Mouse (Mus musculus) kidney, postnatal 36 days (tissue): Measurements from ENCODE around the gene Foxp1.

Experiments used
- DNase-seq, 2 experiments: peaks; one replicate each; pipeline ENCODE4 v3.0.0; 2021 to 2022; ENCODE audit warnings: mixed read lengths in 2 of 2

Gene Foxp1

GRCm38 (mm10) chr6:99251924-99252323 is 270.6 kb downstream of the Foxp1 start:
- DNase-seq = no peak

- no peak for DNase-seq
Measured at GRCm38 (mm10) chr6:99251222-99251621, 271.3 kb downstream of the Foxp1 start.

- no peak for DNase-seq
Measured at GRCm38 (mm10) chr6:99249496-99250030, 273.0 kb downstream of the Foxp1 start.

- no peak for DNase-seq
Measured at GRCm38 (mm10) chr6:99248396-99248795, 274.1 kb downstream of the Foxp1 start.

GRCm38 (mm10) chr6:99241625-99242395 is 280.7 kb downstream of the Foxp1 start:
- no peak for DNase-seq

- no peak for DNase-seq
Measured at GRCm38 (mm10) chr6:99240764-99241163, 281.8 kb downstream of the Foxp1 start.

GRCm38 (mm10) chr6:99235588-99235987 is 286.9 kb downstream of the Foxp1 start:
- no peak for DNase-seq

GRCm38 (mm10) chr6:99233411-99233810 is 289.1 kb downstream of the Foxp1 start:
- DNase-seq = no peak

GRCm38 (mm10) chr6:99228336-99228870 is 294.1 kb downstream of the Foxp1 start:
- DNase-seq = no peak

GRCm38 (mm10) chr6:99221147-99221546 is 301.4 kb downstream of the Foxp1 start:
- no peak for DNase-seq

GRCm38 (mm10) chr6:99220472-99220871 is 302.0 kb downstream of the Foxp1 start:
- no peak for DNase-seq

- no peak for DNase-seq
Measured at GRCm38 (mm10) chr6:99217846-99218245, 304.7 kb downstream of the Foxp1 start.

GRCm38 (mm10) chr6:99217155-99217554 is 305.4 kb downstream of the Foxp1 start:
- DNase-seq = no peak

GRCm38 (mm10) chr6:99212461-99212860 is 310.1 kb downstream of the Foxp1 start:
- no peak for DNase-seq

- no peak for DNase-seq
Measured at GRCm38 (mm10) chr6:99211663-99212333, 310.7 kb downstream of the Foxp1 start.

- DNase-seq = no peak
Measured at GRCm38 (mm10) chr6:99210161-99210560, 312.4 kb downstream of the Foxp1 start.

- no peak for DNase-seq
Measured at GRCm38 (mm10) chr6:99207226-99207885, 315.2 kb downstream of the Foxp1 start.

GRCm38 (mm10) chr6:99206437-99206870 is 316.1 kb downstream of the Foxp1 start:
- no peak for DNase-seq

GRCm38 (mm10) chr6:99205587-99206436 is 316.7 kb downstream of the Foxp1 start:
- DNase-seq = no peak

GRCm38 (mm10) chr6:99204780-99205586 is 317.5 kb downstream of the Foxp1 start:
- no peak for DNase-seq
